Mouse (Mus musculus): ENCODE results near the gene Nt5c2. TPM values are rescaled to one million over a fixed set of nuclear protein-coding genes. Genes with fewer than 3 reads are reported as not detected.
A peak's percentile ranks its signal among the peaks of the same experiment; 100 is the strongest.

Nt5c2 gene
- polyA plus RNA-seq, 1 experiment from 2014 or later, result 73.5 TPM

- H3K27me3 ChIP-seq (ENCODE audit: control insufficient read depth, insufficient read depth, low read length), result no peaks in the 10 kb centered on the region
- no peaks in the 10 kb centered on the region for H3K4me1 ChIP-seq (ENCODE audit: control insufficient read depth, insufficient read depth, low read length)
- no peak overlapping the region for H3K27ac ChIP-seq (ENCODE audit: low read depth, low read length)
- no peak for ATAC-seq (ENCODE audit: low FRiP score)
- no peaks in the 10 kb centered on the region for H3K9me3 ChIP-seq (ENCODE audit: control insufficient read depth, low read length)
- no peak for DNase-seq (ENCODE audit: low spot score, missing footprints)
- H3K36me3 ChIP-seq (ENCODE audit: control insufficient read depth, insufficient read depth, low read length), result no peaks in the 10 kb centered on the region
- no peak overlapping the region for H3K4me2 ChIP-seq
- 90% methylated on average over 4 of the region's 4 CpGs for WGBS
- no peak overlapping the region for H3K4me3 ChIP-seq (ENCODE audit: low read depth, low read length)
- no peak overlapping the region for H3K9ac ChIP-seq (ENCODE audit: low read length)
Measured at GRCm38 (mm10) chr19:46871096-46871495, 143.9 kb downstream of the Nt5c2 start.

- ATAC-seq (ENCODE audit: low FRiP score), result 0 out of 2 replicates have a peak, but pooled peaks have one; percentile 44
- no peak overlapping the region for H3K4me3 ChIP-seq (ENCODE audit: low read depth, low read length)
- no peak overlapping the region for H3K4me2 ChIP-seq
- DNase-seq (ENCODE audit: low spot score, missing footprints), result peak; percentile 95
- H3K27me3 ChIP-seq (ENCODE audit: control insufficient read depth, insufficient read depth, low read length), result no peaks in the 10 kb centered on the region
- 11% methylated on average over 6 of the region's 6 CpGs for WGBS
- H3K4me1 ChIP-seq (ENCODE audit: control insufficient read depth, insufficient read depth, low read length), result no peaks in the 10 kb centered on the region
- H3K27ac ChIP-seq (ENCODE audit: low read depth, low read length), result no peak overlapping the region
- no peaks in the 10 kb centered on the region for H3K36me3 ChIP-seq (ENCODE audit: control insufficient read depth, insufficient read depth, low read length)
- no peaks in the 10 kb centered on the region for H3K9me3 ChIP-seq (ENCODE audit: control insufficient read depth, low read length)
- no peak overlapping the region for H3K9ac ChIP-seq (ENCODE audit: low read length)
Measured at GRCm38 (mm10) chr19:46869526-46869925, 145.4 kb downstream of the Nt5c2 start.

- WGBS, result 57% methylated on average over 11 of the region's 11 CpGs
- H3K27ac ChIP-seq (ENCODE audit: low read depth, low read length), result no peak overlapping the region
- H3K9ac ChIP-seq (ENCODE audit: low read length), result no peak overlapping the region
- no peaks in the 10 kb centered on the region for H3K36me3 ChIP-seq (ENCODE audit: control insufficient read depth, insufficient read depth, low read length)
- H3K4me3 ChIP-seq (ENCODE audit: low read depth, low read length), result no peak overlapping the region
- no peak overlapping the region for H3K4me2 ChIP-seq
- DNase-seq (ENCODE audit: low spot score, missing footprints) (no peak), ATAC-seq (ENCODE audit: low FRiP score) (no peak)
- H3K9me3 ChIP-seq (ENCODE audit: control insufficient read depth, low read length), result no peaks in the 10 kb centered on the region
- H3K4me1 ChIP-seq (ENCODE audit: control insufficient read depth, insufficient read depth, low read length), result no peaks in the 10 kb centered on the region
- no peaks in the 10 kb centered on the region for H3K27me3 ChIP-seq (ENCODE audit: control insufficient read depth, insufficient read depth, low read length)
Measured at GRCm38 (mm10) chr19:46869049-46869448, 145.9 kb downstream of the Nt5c2 start.

GRCm38 (mm10) chr19:46865381-46865780 is 149.6 kb downstream of the Nt5c2 start:
- Histone ChIP-seq H3K36me3 (ENCODE audit: control insufficient read depth, insufficient read depth, low read length) (no peaks in the 10 kb centered on the region), H3K27ac (ENCODE audit: low read depth, low read length) (no peak overlapping the region), H3K27me3 (ENCODE audit: control insufficient read depth, insufficient read depth, low read length) (no peaks in the 10 kb centered on the region), H3K9me3 (ENCODE audit: control insufficient read depth, low read length) (no peaks in the 10 kb centered on the region), H3K4me1 (ENCODE audit: control insufficient read depth, insufficient read depth, low read length) (no peaks in the 10 kb centered on the region), H3K4me3 (ENCODE audit: low read depth, low read length) (no peak overlapping the region), H3K4me2 (no peak overlapping the region), H3K9ac (ENCODE audit: low read length) (no peak overlapping the region)
- 87% methylated on average over 4 of the region's 4 CpGs for WGBS
- ATAC-seq (ENCODE audit: low FRiP score), result no peak
- no peak for DNase-seq (ENCODE audit: low spot score, missing footprints)

- ATAC-seq (ENCODE audit: low FRiP score) (no peak), DNase-seq (ENCODE audit: low spot score, missing footprints) (no peak)
- H3K36me3 ChIP-seq (ENCODE audit: control insufficient read depth, insufficient read depth, low read length), result no peaks in the 10 kb centered on the region
- no peaks in the 10 kb centered on the region for H3K9me3 ChIP-seq (ENCODE audit: control insufficient read depth, low read length)
- no peaks in the 10 kb centered on the region for H3K27me3 ChIP-seq (ENCODE audit: control insufficient read depth, insufficient read depth, low read length)
- WGBS, result 72% methylated on average over 6 of the region's 6 CpGs
- H3K4me1 ChIP-seq (ENCODE audit: control insufficient read depth, insufficient read depth, low read length), result no peaks in the 10 kb centered on the region
- H3K27ac ChIP-seq (ENCODE audit: low read depth, low read length), result no peak overlapping the region
- no peak overlapping the region for H3K4me3 ChIP-seq (ENCODE audit: low read depth, low read length)
- H3K4me2 ChIP-seq, result no peak overlapping the region
- no peak overlapping the region for H3K9ac ChIP-seq (ENCODE audit: low read length)
Measured at GRCm38 (mm10) chr19:46864731-46865331, 150.1 kb downstream of the Nt5c2 start.

GRCm38 (mm10) chr19:46864079-46864478 is 150.9 kb downstream of the Nt5c2 start:
- H3K27me3 ChIP-seq (ENCODE audit: control insufficient read depth, insufficient read depth, low read length), result no peaks in the 10 kb centered on the region
- WGBS, result 56% methylated on average over 6 of the region's 6 CpGs
- no peak overlapping the region for H3K4me2 ChIP-seq
- H3K4me1 ChIP-seq (ENCODE audit: control insufficient read depth, insufficient read depth, low read length), result no peaks in the 10 kb centered on the region
- no peak overlapping the region for H3K9ac ChIP-seq (ENCODE audit: low read length)
- no peak overlapping the region for H3K4me3 ChIP-seq (ENCODE audit: low read depth, low read length)
- DNase-seq (ENCODE audit: low spot score, missing footprints) (no peak), ATAC-seq (ENCODE audit: low FRiP score) (no peak)
- no peaks in the 10 kb centered on the region for H3K36me3 ChIP-seq (ENCODE audit: control insufficient read depth, insufficient read depth, low read length)
- no peak overlapping the region for H3K27ac ChIP-seq (ENCODE audit: low read depth, low read length)
- H3K9me3 ChIP-seq (ENCODE audit: control insufficient read depth, low read length), result no peaks in the 10 kb centered on the region

- H3K9me3 ChIP-seq (ENCODE audit: control insufficient read depth, low read length), result no peaks in the 10 kb centered on the region
- H3K9ac ChIP-seq (ENCODE audit: low read length), result no peak overlapping the region
- DNase-seq (ENCODE audit: low spot score, missing footprints), result no peak
- H3K36me3 ChIP-seq (ENCODE audit: control insufficient read depth, insufficient read depth, low read length), result no peaks in the 10 kb centered on the region
- H3K27me3 ChIP-seq (ENCODE audit: control insufficient read depth, insufficient read depth, low read length), result no peaks in the 10 kb centered on the region
- 86% methylated on average over 17 of the region's 17 CpGs for WGBS
- H3K27ac ChIP-seq (ENCODE audit: low read depth, low read length), result no peak overlapping the region
- H3K4me2 ChIP-seq, result no peak overlapping the region
- no peak overlapping the region for H3K4me3 ChIP-seq (ENCODE audit: low read depth, low read length)
- ATAC-seq (ENCODE audit: low FRiP score), result no peak
- H3K4me1 ChIP-seq (ENCODE audit: control insufficient read depth, insufficient read depth, low read length), result no peaks in the 10 kb centered on the region
Measured at GRCm38 (mm10) chr19:46863236-46863927, 151.6 kb downstream of the Nt5c2 start.

- H3K27ac ChIP-seq (ENCODE audit: low read depth, low read length), result no peak overlapping the region
- no peak overlapping the region for H3K4me2 ChIP-seq
- WGBS, result 63% methylated on average over 3 of the region's 3 CpGs
- no peaks in the 10 kb centered on the region for H3K4me1 ChIP-seq (ENCODE audit: control insufficient read depth, insufficient read depth, low read length)
- H3K9me3 ChIP-seq (ENCODE audit: control insufficient read depth, low read length), result no peaks in the 10 kb centered on the region
- no peak overlapping the region for H3K4me3 ChIP-seq (ENCODE audit: low read depth, low read length)
- H3K27me3 ChIP-seq (ENCODE audit: control insufficient read depth, insufficient read depth, low read length), result no peaks in the 10 kb centered on the region
- no peaks in the 10 kb centered on the region for H3K36me3 ChIP-seq (ENCODE audit: control insufficient read depth, insufficient read depth, low read length)
- ATAC-seq (ENCODE audit: low FRiP score) (no peak), DNase-seq (ENCODE audit: low spot score, missing footprints) (no peak)
- H3K9ac ChIP-seq (ENCODE audit: low read length), result no peak overlapping the region
Measured at GRCm38 (mm10) chr19:46862556-46862955, 152.4 kb downstream of the Nt5c2 start.

- Histone ChIP-seq H3K4me1 (ENCODE audit: control insufficient read depth, insufficient read depth, low read length) (peaks cover 11% of the 10 kb centered on the region), H3K9ac (ENCODE audit: low read length) (no peak overlapping the region), H3K27me3 (ENCODE audit: control insufficient read depth, insufficient read depth, low read length) (no peaks in the 10 kb centered on the region), H3K36me3 (ENCODE audit: control insufficient read depth, insufficient read depth, low read length) (no peaks in the 10 kb centered on the region), H3K4me3 (ENCODE audit: low read depth, low read length) (no peak overlapping the region), H3K4me2 (no peak overlapping the region), H3K27ac (ENCODE audit: low read depth, low read length) (no peak overlapping the region), H3K9me3 (ENCODE audit: control insufficient read depth, low read length) (no peaks in the 10 kb centered on the region)
- ATAC-seq (ENCODE audit: low FRiP score), result no peak
- 87% methylated on average over 7 of the region's 7 CpGs for WGBS
- no peak for DNase-seq (ENCODE audit: low spot score, missing footprints)
Measured at GRCm38 (mm10) chr19:46858200-46858599, 156.8 kb downstream of the Nt5c2 start.

Measured in midbrain, embryonic 11.5 days (tissue).